Mouse (Mus musculus): ENCODE measurements around the gene Rap1b. TPM values are rescaled to one million over a fixed set of nuclear protein-coding genes. Genes with fewer than 3 reads are reported as not detected.

The Rap1b gene
- polyA plus RNA-seq, 1 experiment: 150 TPM

- Histone ChIP-seq H3K4me1 (ENCODE audit: control insufficient read depth, insufficient read depth, low read length) (no peaks in the 10 kb centered on the region), H3K36me3 (ENCODE audit: control insufficient read depth, insufficient read depth, low read length, poor library complexity, severe bottlenecking) (peaks cover 3% of the 10 kb centered on the region; the same call in 1 of the 2 replicates), H3K4me3 (ENCODE audit: low read depth, low read length) (no peak overlapping the region), H3K27me3 (ENCODE audit: control insufficient read depth, insufficient read depth, low read length, poor library complexity, severe bottlenecking) (no peaks in the 10 kb centered on the region), H3K27ac (ENCODE audit: insufficient read depth, low read length) (no peak overlapping the region), H3K9ac (ENCODE audit: low read depth, poor library complexity, severe bottlenecking) (no peak overlapping the region), H3K9me3 (replicated peaks; ENCODE audit: control insufficient read depth, insufficient read depth, low read length, poor library complexity, severe bottlenecking) (no peaks in the 10 kb centered on the region)
- TF ChIP-seq EP300 (IDR thresholded peaks at IDR 0.05; ENCODE audit: insufficient read depth, low read depth, low read length) (no peak), POLR2A (IDR thresholded peaks at IDR 0.05; ENCODE audit: insufficient read depth, low read length) (no peak), CTCF (IDR thresholded peaks at IDR 0.05; ENCODE audit: low read depth, low read length) (no peak)
Measured at GRCm38 (mm10) chr10:117795206-117795605, 50.6 kb downstream of the Rap1b start.

- H3K4me1 ChIP-seq (ENCODE audit: control insufficient read depth, insufficient read depth, low read length): no peaks in the 10 kb centered on the region
- H3K27ac ChIP-seq (ENCODE audit: insufficient read depth, low read length): peak overlapping the region; percentile 89
- peak overlapping the region; percentile 44 for H3K9ac ChIP-seq (ENCODE audit: low read depth, poor library complexity, severe bottlenecking)
- no peaks in the 10 kb centered on the region for H3K27me3 ChIP-seq (ENCODE audit: control insufficient read depth, insufficient read depth, low read length, poor library complexity, severe bottlenecking)
- no peaks in the 10 kb centered on the region for H3K9me3 ChIP-seq (replicated peaks; ENCODE audit: control insufficient read depth, insufficient read depth, low read length, poor library complexity, severe bottlenecking)
- peak overlapping the region; percentile 4; the same call in 1 of the 2 replicates for H3K4me3 ChIP-seq (ENCODE audit: low read depth, low read length)
- TF ChIP-seq CTCF (IDR thresholded peaks at IDR 0.05; ENCODE audit: low read depth, low read length): no peak
- 0 out of 2 replicates have a peak, but pooled peaks have one; percentile 7 for TF ChIP-seq EP300 (IDR thresholded peaks at IDR 0.05; ENCODE audit: insufficient read depth, low read depth, low read length)
- H3K36me3 ChIP-seq (ENCODE audit: control insufficient read depth, insufficient read depth, low read length, poor library complexity, severe bottlenecking): peaks cover 8% of the 10 kb centered on the region; the same call in 1 of the 2 replicates
Measured at GRCm38 (mm10) chr10:117793436-117794030, 52.3 kb downstream of the Rap1b start.

- peaks cover 13% of the 10 kb centered on the region for H3K36me3 ChIP-seq (ENCODE audit: control insufficient read depth, insufficient read depth, low read length, poor library complexity, severe bottlenecking)
- H3K9ac ChIP-seq (ENCODE audit: low read depth, poor library complexity, severe bottlenecking): peak within 1 kb of the TSS; percentile 87
- no peaks in the 10 kb centered on the region for H3K9me3 ChIP-seq (replicated peaks; ENCODE audit: control insufficient read depth, insufficient read depth, low read length, poor library complexity, severe bottlenecking)
- H3K4me1 ChIP-seq (ENCODE audit: control insufficient read depth, insufficient read depth, low read length): no peaks in the 10 kb centered on the region
- peak within 1 kb of the TSS; percentile 89 for H3K27ac ChIP-seq (ENCODE audit: insufficient read depth, low read length)
- no peaks in the 10 kb centered on the region for H3K27me3 ChIP-seq (ENCODE audit: control insufficient read depth, insufficient read depth, low read length, poor library complexity, severe bottlenecking)
- TF ChIP-seq EP300 (IDR thresholded peaks at IDR 0.05; ENCODE audit: insufficient read depth, low read depth, low read length) (no peak), POLR2A (IDR thresholded peaks at IDR 0.05; ENCODE audit: insufficient read depth, low read length) (peak; percentile 35)
- H3K4me3 ChIP-seq (ENCODE audit: low read depth, low read length): peak within 1 kb of the TSS; percentile 83
Measured at GRCm38 (mm10) chr10:117792141-117793091, 53.4 kb downstream of the Rap1b start, which contains the start of gene Nup107. Gene Nup107, minus strand, starts transcription at chr10:117792705.

DNA sequence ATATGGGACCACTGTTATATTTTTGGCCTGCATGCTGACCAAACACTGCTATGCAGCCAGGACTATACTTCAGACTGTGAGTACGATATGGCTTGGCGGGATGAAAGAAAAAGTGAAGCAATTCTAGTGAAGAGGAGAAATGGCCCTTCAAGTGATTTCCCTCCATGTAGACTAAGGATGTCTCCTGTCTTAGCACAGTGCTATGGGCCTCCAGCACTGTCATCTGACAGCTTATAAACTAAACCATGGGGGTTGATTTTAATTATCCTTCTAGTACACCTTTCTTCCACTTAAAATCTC, 54.7 kb downstream of the Rap1b start:
- H3K9me3 ChIP-seq (replicated peaks; ENCODE audit: control insufficient read depth, insufficient read depth, low read length, poor library complexity, severe bottlenecking): no peaks in the 10 kb centered on the region
- no peaks in the 10 kb centered on the region for H3K4me1 ChIP-seq (ENCODE audit: control insufficient read depth, insufficient read depth, low read length)
- H3K36me3 ChIP-seq (ENCODE audit: control insufficient read depth, insufficient read depth, low read length, poor library complexity, severe bottlenecking): peaks cover 23% of the 10 kb centered on the region
- H3K4me3 ChIP-seq (ENCODE audit: low read depth, low read length): no peak overlapping the region
- H3K9ac ChIP-seq (ENCODE audit: low read depth, poor library complexity, severe bottlenecking): 0 out of 2 replicates have a peak overlapping the region, but pooled peaks have one; percentile 87
- no peaks in the 10 kb centered on the region for H3K27me3 ChIP-seq (ENCODE audit: control insufficient read depth, insufficient read depth, low read length, poor library complexity, severe bottlenecking)
- no peak overlapping the region for H3K27ac ChIP-seq (ENCODE audit: insufficient read depth, low read length)
- no peak for TF ChIP-seq CTCF (IDR thresholded peaks at IDR 0.05; ENCODE audit: low read depth, low read length)
- no peak for TF ChIP-seq EP300 (IDR thresholded peaks at IDR 0.05; ENCODE audit: insufficient read depth, low read depth, low read length)
- no peak for TF ChIP-seq POLR2A (IDR thresholded peaks at IDR 0.05; ENCODE audit: insufficient read depth, low read length)

- TF ChIP-seq EP300 (IDR thresholded peaks at IDR 0.05; ENCODE audit: insufficient read depth, low read depth, low read length): no peak
- TF ChIP-seq POLR2A (IDR thresholded peaks at IDR 0.05; ENCODE audit: insufficient read depth, low read length): no peak
- TF ChIP-seq CTCF (IDR thresholded peaks at IDR 0.05; ENCODE audit: low read depth, low read length): no peak
- no peaks in the 10 kb centered on the region for H3K27me3 ChIP-seq (ENCODE audit: control insufficient read depth, insufficient read depth, low read length, poor library complexity, severe bottlenecking)
- no peaks in the 10 kb centered on the region for H3K4me1 ChIP-seq (ENCODE audit: control insufficient read depth, insufficient read depth, low read length)
- H3K27ac ChIP-seq (ENCODE audit: insufficient read depth, low read length): no peak overlapping the region
- no peak overlapping the region for H3K9ac ChIP-seq (ENCODE audit: low read depth, poor library complexity, severe bottlenecking)
- H3K4me3 ChIP-seq (ENCODE audit: low read depth, low read length): no peak overlapping the region
- H3K36me3 ChIP-seq (ENCODE audit: control insufficient read depth, insufficient read depth, low read length, poor library complexity, severe bottlenecking): peaks cover 25% of the 10 kb centered on the region
- no peaks in the 10 kb centered on the region for H3K9me3 ChIP-seq (replicated peaks; ENCODE audit: control insufficient read depth, insufficient read depth, low read length, poor library complexity, severe bottlenecking)
Measured at GRCm38 (mm10) chr10:117790421-117791170, 55.2 kb downstream of the Rap1b start.

Data from ES-Bruce4 (cell line).